Mouse (Mus musculus): ENCODE data around the gene Olfr482.

DNA sequence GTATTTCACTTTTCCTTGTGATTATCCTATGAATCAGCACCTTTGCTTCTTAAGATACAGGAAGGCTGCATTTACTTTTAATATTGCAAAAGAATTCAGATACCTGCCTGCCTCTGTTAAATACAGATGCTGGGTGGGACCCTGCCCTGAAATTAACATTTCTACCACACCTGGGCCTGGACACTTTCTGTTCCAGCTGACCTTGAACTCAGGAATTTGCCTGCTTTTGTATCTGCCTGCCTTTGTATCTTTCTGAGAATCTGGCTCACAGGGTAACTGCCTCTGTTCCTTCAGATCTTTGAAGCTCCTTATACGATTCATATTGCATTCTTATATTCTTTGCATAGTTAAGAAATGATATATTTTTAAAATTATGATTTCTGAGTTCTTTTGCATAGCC lies 24.0 kb upstream of the Olfr482 start:
- TF ChIP-seq ZNF384 (IDR thresholded peaks at IDR 0.05; ENCODE audit: low read depth, low read length), result no peak
- TF ChIP-seq POLR2A (IDR thresholded peaks at IDR 0.05; ENCODE audit: control insufficient read depth in 1 of 2, insufficient read depth in 1 of 2, low read depth in 1 of 2, low read length in 2 of 2, poor library complexity in 1 of 2), result no peak
- TF ChIP-seq CTCF (IDR thresholded peaks at IDR 0.05 in 2 of 3, conservative IDR thresholded peaks at IDR 0.05 in 1 of 3; ENCODE audit: control insufficient read depth in 1 of 3, insufficient read depth in 1 of 3, low read depth in 2 of 3, low read length in 3 of 3, poor library complexity in 1 of 3, severe bottlenecking in 1 of 3), result no peak
- TF ChIP-seq POLR2AphosphoS5 (IDR thresholded peaks at IDR 0.05; ENCODE audit: borderline replicate concordance, low read depth, low read length), result no peak
- no peak for TF ChIP-seq MAZ (IDR thresholded peaks at IDR 0.05; ENCODE audit: low read depth, low read length)
- TF ChIP-seq CHD2 (IDR thresholded peaks at IDR 0.05; ENCODE audit: low read length), result no peak
- TF ChIP-seq ZKSCAN1 (IDR thresholded peaks at IDR 0.05; ENCODE audit: low read depth, low read length), result no peak
